Mouse (Mus musculus) heart, postnatal 0 days (tissue): ENCODE data around the gene Sh2d1b2. TPM values are rescaled to one million over a fixed set of nuclear protein-coding genes. Genes with fewer than 3 reads are reported as not detected.

Experiments
- ATAC-seq: fragments of 200-750 bp; cut with Nextera tagmentation; 2 replicates; pipeline ENCODE4 v1.8.0; 2017; ENCODE audit warnings: low read depth, moderate number of reproducible peaks, moderate library complexity; ENCODE audit not compliant: insufficient read depth
- DNase-seq: peaks from one replicate; pipeline ENCODE4 v3.0.0-alpha.2; 2016; ENCODE audit warnings: low spot score
- H3K27ac ChIP-seq: fragments of 300-500 bp; sonication (generic); 2 replicates; pipeline ENCODE4 v1.5.1; 2014; ENCODE audit warnings: low read depth, mild to moderate bottlenecking
- H3K27me3 ChIP-seq: fragments of 300-500 bp; sonication (generic); 2 replicates; pipeline ENCODE4 v1.6.1; 2014; ENCODE audit warnings: low read length, mixed read lengths; ENCODE audit not compliant: control insufficient read depth, insufficient read depth
- H3K36me3 ChIP-seq: fragments of 300-500 bp; sonication (generic); replicated peaks from 2 replicates; pipeline ENCODE4 v1.6.1; 2014; ENCODE audit warnings: low read length, mixed read lengths; ENCODE audit not compliant: control insufficient read depth, insufficient read depth
- H3K4me1 ChIP-seq: fragments of 300-500 bp; sonication (generic); 2 replicates; pipeline ENCODE4 v1.6.1; 2014; ENCODE audit warnings: antibody characterized with exemption; ENCODE audit not compliant: control insufficient read depth, insufficient read depth
- H3K4me2 ChIP-seq: fragments of 300-500 bp; sonication (generic); 2 replicates; pipeline ENCODE4 v1.6.1; 2014; ENCODE audit warnings: low read depth, mild to moderate bottlenecking, low read length, moderate library complexity
- H3K4me3 ChIP-seq: fragments of 300-500 bp; sonication (generic); 2 replicates; pipeline ENCODE4 v1.5.1; 2014; ENCODE audit warnings: low read depth, low read length
- H3K9ac ChIP-seq: fragments of 300-500 bp; sonication (generic); replicated peaks from 2 replicates; pipeline ENCODE4 v1.6.1; 2014; ENCODE audit warnings: low read depth, low read length, mixed read lengths
- H3K9me3 ChIP-seq: fragments of 300-500 bp; sonication (generic); replicated peaks from 2 replicates; pipeline ENCODE4 v1.6.1; 2016; ENCODE audit warnings: low read length; ENCODE audit not compliant: control insufficient read depth
- CTCF ChIP-seq: IDR thresholded peaks from 2 replicates; pipeline ENCODE4 v1.5.1; 2016; ENCODE audit warnings: antibody characterized with exemption, control low read depth, low read depth
- EP300 ChIP-seq: IDR thresholded peaks from 2 replicates; pipeline ENCODE4 v1.6.1; 2016; ENCODE audit warnings: antibody characterized with exemption, low read depth
- WGBS: fragments of 180-500 bp; shearing (Covaris S2); extraction: QIAGEN DNeasy Blood & Tissue Kit; methylation state at CpG from one replicate; pipeline ENCODE4 v1.1.7; 2014; 5-methylcytosine and 5-hydroxymethylcytosine counted together
- polyA plus RNA-seq: library from polyadenylated mRNA; unstranded; fragments of >200 nt; fragmentation: Nextera tagmentation; extraction: Ambion mirVana; gene quantifications from 2 replicates; pipeline ENCODE4 v1.2.1, GENCODE M21; 2015
- total RNA-seq: library from RNA; depleted of rRNA; stranded (reverse); fragments of >200 nt; gene quantifications from 2 replicates; pipeline ENCODE4 v1.2.3, GENCODE M21; 2014; ENCODE audit warnings: low replicate concordance

Sh2d1b2 gene
- total and polyA plus RNA-seq, 2 experiments from 2014 or later = not detected

- Histone ChIP-seq H3K27ac (no peak overlapping the region), H3K27me3 (no peaks in the 10 kb centered on the region), H3K9ac (no peak overlapping the region), H3K9me3 (no peaks in the 10 kb centered on the region), H3K36me3 (no peaks in the 10 kb centered on the region), H3K4me1 (no peaks in the 10 kb centered on the region), H3K4me2 (no peak overlapping the region), H3K4me3 (no peak overlapping the region)
- ATAC-seq (no peak), DNase-seq (no peak)
- WGBS = 68% methylated on average over 3 of the region's 3 CpGs
- no peak for TF ChIP-seq EP300
These were observed 12.5 kb downstream of the Sh2d1b2 start for GRCm38 (mm10) chr1:170245016-170245415.

DNA sequence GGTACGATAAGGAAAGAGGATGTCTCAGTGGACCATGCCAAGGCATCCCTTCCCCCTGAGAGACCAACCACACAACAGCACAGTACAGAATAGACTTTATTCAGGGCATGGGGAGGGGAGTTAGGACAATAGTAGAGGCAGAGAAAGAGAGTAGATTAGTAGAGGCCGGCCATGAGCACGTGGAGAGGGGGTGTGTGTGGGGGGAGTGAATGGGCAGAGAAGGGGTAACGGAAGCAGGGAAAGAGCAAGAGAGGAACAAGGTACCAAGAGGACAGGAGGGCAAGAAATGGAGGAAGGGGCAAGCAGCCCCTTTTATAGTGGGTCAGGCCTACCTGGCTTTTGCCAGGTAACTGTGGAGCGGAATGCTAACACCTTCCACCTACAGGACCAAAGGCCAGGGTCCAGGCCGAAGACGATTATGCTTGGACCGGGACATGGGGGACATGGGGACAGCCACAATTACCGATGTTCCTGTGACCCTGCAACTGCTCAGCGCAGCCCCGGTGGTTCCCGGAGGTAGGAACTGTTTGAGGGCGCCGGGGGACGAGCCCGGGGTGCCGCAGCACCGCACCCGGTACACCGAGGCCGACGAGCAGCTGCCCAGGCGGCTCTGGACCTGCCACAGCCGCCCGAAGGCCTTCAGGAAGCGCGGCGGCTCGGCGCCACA, 22.5 kb downstream of the Sh2d1b2 start:
- ATAC-seq (peak; percentile 76; the same call in 1 of the 2 replicates), DNase-seq (no peak)
- Histone ChIP-seq H3K36me3 (no peaks in the 10 kb centered on the region), H3K4me1 (no peaks in the 10 kb centered on the region), H3K27ac (peak overlapping the region; percentile 54; the same call in 1 of the 2 replicates), H3K4me2 (peak overlapping the region; percentile 70), H3K4me3 (peak overlapping the region; percentile 59), H3K9ac (peak overlapping the region; percentile 61), H3K9me3 (no peaks in the 10 kb centered on the region), H3K27me3 (no peaks in the 10 kb centered on the region)
- 26% methylated on average over 30 of the region's 30 CpGs for WGBS
- TF ChIP-seq EP300 = no peak
- TF ChIP-seq CTCF = no peak

- TF ChIP-seq EP300 = no peak
- TF ChIP-seq CTCF = no peak
- H3K4me1 ChIP-seq = no peaks in the 10 kb centered on the region
- H3K4me3 ChIP-seq = peak overlapping the region; percentile 59
- peak overlapping the region; percentile 54; the same call in 1 of the 2 replicates for H3K27ac ChIP-seq
- DNase-seq (peak; percentile 89), ATAC-seq (peak; percentile 100)
- 2% methylated on average over 25 of the region's 32 CpGs for WGBS
- H3K36me3 ChIP-seq = no peaks in the 10 kb centered on the region
- no peaks in the 10 kb centered on the region for H3K9me3 ChIP-seq
- no peaks in the 10 kb centered on the region for H3K27me3 ChIP-seq
- H3K4me2 ChIP-seq = peak overlapping the region; percentile 70
- peak overlapping the region; percentile 61 for H3K9ac ChIP-seq
These were observed 23.0 kb downstream of the Sh2d1b2 start for GRCm38 (mm10) chr1:170255560-170255910.

DNA sequence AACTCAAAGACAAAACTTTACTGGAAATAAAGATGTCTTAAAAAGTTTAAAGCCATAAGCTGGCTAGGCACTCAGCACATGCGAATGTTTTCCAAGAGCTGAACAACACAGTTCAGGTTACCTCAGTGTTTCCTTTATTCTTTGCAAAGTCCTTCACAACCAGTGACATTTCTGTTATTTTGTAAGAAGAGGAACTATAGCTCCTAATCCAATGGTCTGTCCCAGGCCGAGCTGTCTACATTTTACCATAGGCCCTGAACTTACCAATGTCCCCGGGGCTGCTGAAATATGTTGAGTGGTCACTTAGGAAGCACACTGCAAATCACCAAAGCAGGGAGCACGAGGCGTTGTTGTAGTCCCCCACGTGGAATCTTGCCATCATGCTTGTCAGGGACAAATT, 37.7 kb downstream of the Sh2d1b2 start:
- Histone ChIP-seq H3K4me2 (no peak overlapping the region), H3K9me3 (peaks cover 7% of the 10 kb centered on the region), H3K9ac (no peak overlapping the region), H3K4me1 (no peaks in the 10 kb centered on the region), H3K27ac (no peak overlapping the region), H3K36me3 (no peaks in the 10 kb centered on the region), H3K27me3 (no peaks in the 10 kb centered on the region), H3K4me3 (no peak overlapping the region)
- DNase-seq (no peak), ATAC-seq (no peak)
- 64% methylated on average over 6 of the region's 6 CpGs for WGBS
- TF ChIP-seq EP300 = no peak
- TF ChIP-seq CTCF = no peak

- Histone ChIP-seq H3K9me3 (peaks cover 12% of the 10 kb centered on the region), H3K27me3 (no peaks in the 10 kb centered on the region), H3K27ac (no peak overlapping the region), H3K4me3 (no peak overlapping the region), H3K36me3 (no peaks in the 10 kb centered on the region), H3K4me2 (no peak overlapping the region), H3K4me1 (no peaks in the 10 kb centered on the region), H3K9ac (no peak overlapping the region)
- DNase-seq (no peak), ATAC-seq (no peak)
- WGBS = 65% methylated on average over 4 of the region's 4 CpGs
- TF ChIP-seq CTCF = no peak
These were observed 38.1 kb downstream of the Sh2d1b2 start for GRCm38 (mm10) chr1:170270696-170271095.

- Histone ChIP-seq H3K27ac (no peak overlapping the region), H3K9ac (no peak overlapping the region), H3K9me3 (peaks cover 5% of the 10 kb centered on the region; the same call in 1 of the 2 replicates), H3K36me3 (no peaks in the 10 kb centered on the region), H3K27me3 (no peaks in the 10 kb centered on the region), H3K4me2 (no peak overlapping the region), H3K4me1 (no peaks in the 10 kb centered on the region), H3K4me3 (no peak overlapping the region)
- DNase-seq = no peak
- ATAC-seq = no peak
- TF ChIP-seq EP300 (no peak), CTCF (no peak)
These were observed 40.7 kb downstream of the Sh2d1b2 start for GRCm38 (mm10) chr1:170273252-170273651.
